In genomic region chr7:67461333-67462255, GRCm38 (mm10) we compare ENCODE assay signal across 8 mouse cellular contexts.
A peak's percentile ranks its signal among the peaks of the same experiment; 100 is the strongest.
DNase-seq lines count a peak whose midpoint lies in the region; ATAC-seq and TF ChIP-seq lines count a peak whose summit lies in the region.

No protein-coding gene starts in this region.

- no peak for TF ChIP-seq POLR2A in olfactory bulb, adult 2 months (IDR thresholded peaks at IDR 0.05; ENCODE audit: insufficient read depth, low read depth, low read length)

- 30% methylated on average over 11 of the region's 11 CpGs for WGBS in liver, embryonic 13.5 days (ENCODE audit: insufficient replicate concordance)
- 71% methylated on average over 11 of the region's 11 CpGs for WGBS in olfactory bulb, adult 2 months
- 79% methylated on average over 11 of the region's 11 CpGs for WGBS in intestine, embryonic 16.5 days

- H3K4me2 ChIP-seq in liver, embryonic 13.5 days: no peak overlapping the region
- no peak overlapping the region for H3K4me2 ChIP-seq in intestine, embryonic 16.5 days (ENCODE audit: low read depth, low read length)

- peak; percentile 53 for ATAC-seq in CD4-positive, CD25-positive, alpha-beta regulatory T cell, adult 4 months
- peak; percentile 37; the same call in 1 of the 2 replicates for ATAC-seq in liver, embryonic 13.5 days (ENCODE audit: low read depth)
- ATAC-seq in intestine, embryonic 16.5 days: no peak

- peaks cover 52% of the 10 kb centered on the region for H3K4me1 ChIP-seq in liver, embryonic 13.5 days (replicated peaks)
- H3K4me1 ChIP-seq in olfactory bulb, adult 2 months (ENCODE audit: control insufficient read depth, insufficient read depth, low read length): peaks cover 35% of the 10 kb centered on the region
- H3K4me1 ChIP-seq in intestine, embryonic 16.5 days (ENCODE audit: control insufficient read depth, insufficient read depth, low read length): 0 out of 2 replicates have a peak, but pooled peaks cover 3% of the 10 kb centered on the region

- H3K27ac ChIP-seq in gastrocnemius, adult 2 months: peak overlapping the region; percentile 75
- no peak overlapping the region for H3K27ac ChIP-seq in liver, embryonic 13.5 days
- 0 out of 2 replicates have a peak overlapping the region, but pooled peaks have one; percentile 1 for H3K27ac ChIP-seq in olfactory bulb, adult 2 months (ENCODE audit: insufficient read depth, low read depth, low read length)
- no peak overlapping the region for H3K27ac ChIP-seq in intestine, embryonic 16.5 days (ENCODE audit: low read length)

- intact Hi-C loops in gastrocnemius, adult 2 months (cut with DNase I): no loop called here

- TF ChIP-seq CTCF in gastrocnemius, adult 2 months (IDR thresholded peaks at IDR 0.05): no peak
- TF ChIP-seq CTCF in olfactory bulb, adult 2 months (IDR thresholded peaks at IDR 0.05; ENCODE audit: insufficient read depth, low read depth, low read length): no peak

- H3K27me3 ChIP-seq in liver, embryonic 13.5 days: no peaks in the 10 kb centered on the region
- H3K27me3 ChIP-seq in intestine, embryonic 16.5 days (replicated peaks; ENCODE audit: control insufficient read depth, insufficient read depth, low read length): no peaks in the 10 kb centered on the region

- H3K9me3 ChIP-seq in liver, embryonic 13.5 days (replicated peaks): no peaks in the 10 kb centered on the region
- H3K9me3 ChIP-seq in intestine, embryonic 16.5 days (ENCODE audit: control insufficient read depth, low read length): no peaks in the 10 kb centered on the region

- no peaks in the 10 kb centered on the region for H3K36me3 ChIP-seq in liver, embryonic 13.5 days
- no peaks in the 10 kb centered on the region for H3K36me3 ChIP-seq in intestine, embryonic 16.5 days (ENCODE audit: control insufficient read depth, insufficient read depth, low read length)

- H3K9ac ChIP-seq in liver, embryonic 13.5 days: no peak overlapping the region
- no peak overlapping the region for H3K9ac ChIP-seq in intestine, embryonic 16.5 days (ENCODE audit: low read depth, low read length)

- peak overlapping the region; percentile 2; the same call in 1 of the 2 replicates for H3K4me3 ChIP-seq in gastrocnemius, adult 2 months
- no peak overlapping the region for H3K4me3 ChIP-seq in liver, embryonic 13.5 days (replicated peaks)
- H3K4me3 ChIP-seq in olfactory bulb, adult 2 months (ENCODE audit: insufficient read depth, low read depth, low read length): no peak overlapping the region
- H3K4me3 ChIP-seq in intestine, embryonic 16.5 days (ENCODE audit: low read length): no peak overlapping the region

- peak; percentile 85 for DNase-seq in 416B (ENCODE audit: low read depth)
- DNase-seq in gastrocnemius, adult 2 months: peak; percentile 90
- peak; percentile 78 for DNase-seq in kidney, adult 18-20 months
- DNase-seq in liver, embryonic 13.5 days: peak; percentile 13
- no peak for DNase-seq in embryo, embryonic 9.5 days (ENCODE audit: extremely low spot score)

Comparison
In these comparisons a context has a peak if more than half of its experiments do, and no peak if none do; other contexts are left out.
1. H3K27ac ChIP-seq: peak in gastrocnemius, adult 2 months (single experiment) and olfactory bulb, adult 2 months (single experiment); none in liver, embryonic 13.5 days (single experiment) and intestine, embryonic 16.5 days (single experiment).